Mouse (Mus musculus): Measurements from ENCODE around the gene Trim30c.
"Not testable (repeated sequence)": the region's sequence is repeated elsewhere in the genome, so short reads cannot be mapped to it uniquely, and the experiment has no call there.

Gene Trim30c

GRCm38 (mm10) chr7:104400698-104401097, at the start of gene Trim30c:
Gene Trim30c (minus strand): TSS chr7:104400837.
- DNase-seq = no peak

DNA sequence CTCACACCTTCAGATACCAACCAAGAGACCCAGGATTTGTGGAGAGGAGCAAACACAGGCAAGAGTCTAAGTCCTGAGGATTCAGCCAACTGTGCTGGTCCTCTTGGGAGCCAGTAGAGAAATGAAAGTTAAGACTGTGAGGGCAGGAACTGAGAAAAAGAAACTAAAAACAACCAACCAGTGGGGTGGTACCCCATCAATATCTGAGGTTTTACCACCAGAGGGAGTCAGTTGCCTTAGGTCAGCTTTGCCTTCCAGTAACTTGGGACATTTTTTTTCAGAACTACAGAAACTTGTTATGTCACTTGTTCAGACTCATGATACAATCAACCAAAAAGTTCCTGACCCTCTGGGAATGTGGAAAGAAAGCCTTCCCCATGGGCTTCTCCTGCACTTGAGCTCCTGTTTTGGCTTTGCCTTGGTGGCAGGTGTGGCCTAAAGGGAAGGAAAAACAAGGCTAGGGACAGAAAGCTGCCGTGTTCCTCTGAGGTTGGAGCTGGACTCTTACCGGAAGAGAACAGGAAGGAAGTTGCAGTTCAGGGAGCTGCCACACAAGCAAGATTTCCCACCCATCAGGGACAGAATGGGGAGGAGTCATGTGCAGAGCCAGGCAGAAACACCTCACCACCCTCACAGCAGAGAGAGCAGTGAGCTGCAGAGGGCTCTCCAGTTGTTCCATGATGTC, 45.5 kb upstream of the Trim30c start:
- peak; percentile 16 for DNase-seq

- no peak for DNase-seq
Measured at GRCm38 (mm10) chr7:104404460-104404950, 3.9 kb upstream of the Trim30c start.

DNA sequence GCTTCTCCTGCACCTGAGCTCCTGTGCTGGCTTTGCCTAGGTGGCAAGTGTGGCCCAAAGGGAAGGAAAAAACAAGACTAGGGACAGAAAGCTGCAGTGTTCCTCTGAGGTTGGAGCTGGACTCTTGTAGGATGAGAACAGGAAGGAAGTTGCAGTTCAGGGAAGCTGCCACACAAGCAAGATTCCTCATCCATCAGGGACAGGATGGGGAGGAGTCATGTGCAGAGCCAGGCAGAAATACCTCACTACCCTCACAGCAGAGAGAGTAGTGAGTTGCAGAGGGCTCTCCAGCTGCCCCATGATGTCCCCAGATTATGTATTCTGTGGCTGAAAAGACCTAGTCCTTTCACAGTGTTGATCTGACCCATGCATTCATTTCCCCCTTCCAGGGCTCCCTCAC, 503 bp upstream of the Trim30c start:
- DNase-seq = no peak

GRCm38 (mm10) chr7:104398492-104398891, 2.1 kb downstream of the Trim30c start:
- no peak for DNase-seq

- DNase-seq = no peak
Measured at GRCm38 (mm10) chr7:104369736-104370414, 30.8 kb downstream of the Trim30c start, which contains the start of gene Trim30b. Gene Trim30b (minus strand): TSS chr7:104369884.

DNA sequence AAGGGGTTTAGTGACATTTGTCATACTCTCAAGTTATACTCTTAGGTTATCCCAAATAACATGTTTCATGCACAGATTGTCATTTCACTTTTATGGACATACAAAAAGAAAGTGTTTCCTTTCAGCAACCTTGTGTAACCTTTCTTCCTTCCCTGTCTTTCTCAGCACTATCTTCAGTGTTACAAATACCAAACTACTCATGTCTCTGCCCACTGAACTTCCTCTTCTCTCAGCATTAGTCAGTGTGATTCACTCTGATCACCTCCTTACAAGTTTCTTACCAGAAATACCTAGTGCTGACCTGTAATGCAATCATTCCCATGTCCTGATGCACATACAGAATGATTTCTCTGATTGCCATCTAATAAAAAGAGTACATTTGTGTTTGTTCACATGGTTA, 34.3 kb downstream of the Trim30c start:
- no peak for DNase-seq

GRCm38 (mm10) chr7:104353600-104353967, 47.1 kb downstream of the Trim30c start:
- DNase-seq = no peak

DNA sequence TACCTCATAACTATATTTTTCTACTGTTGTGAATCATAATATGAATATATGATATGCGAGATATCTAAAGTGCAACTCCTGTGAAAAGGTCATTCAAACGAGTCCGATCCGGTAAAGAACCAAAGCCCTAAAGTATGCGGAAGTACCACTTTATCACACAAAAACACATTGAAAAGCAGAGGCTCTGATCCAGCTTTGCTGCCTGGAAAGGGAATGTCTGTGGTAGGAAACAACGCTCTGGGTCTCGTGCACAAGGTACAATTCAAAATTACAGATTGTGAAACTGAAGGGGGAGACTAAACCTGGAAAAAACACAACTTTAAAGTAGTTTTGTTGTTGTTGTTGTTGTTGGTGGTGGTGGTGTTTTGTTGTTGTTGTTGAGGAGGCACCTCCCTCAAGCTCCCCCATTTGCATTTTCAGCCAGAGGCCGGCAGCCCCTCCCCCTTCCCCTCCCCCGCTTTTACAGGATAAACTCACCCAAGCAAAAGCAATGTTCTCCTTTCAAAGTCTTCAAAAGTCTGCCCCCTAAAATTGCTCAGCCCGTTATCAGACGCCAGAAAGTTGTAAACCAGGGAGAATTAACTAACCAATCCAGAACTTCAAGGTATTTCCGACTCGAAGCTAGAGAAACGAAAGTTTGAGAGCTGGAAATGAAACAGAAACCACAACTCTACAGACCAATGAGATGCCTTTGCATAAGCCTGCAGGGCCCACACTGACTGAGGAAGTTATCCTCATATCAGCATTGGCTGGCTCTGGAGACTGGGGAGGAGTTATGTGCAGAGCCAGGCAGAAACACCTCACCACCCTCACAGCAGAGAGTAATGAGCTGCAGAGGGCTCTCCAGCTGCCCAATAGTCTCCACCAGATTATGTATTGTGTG, 47.7 kb downstream of the Trim30c start, which contains the start of gene Trim12c:
Gene Trim12c (minus strand): TSS at position 646 of the 883 bp plus-strand sequence.
- DNase-seq = peak; percentile 76

- not testable (repeated sequence) for DNase-seq
Measured at GRCm38 (mm10) chr7:104348043-104348442, 52.6 kb downstream of the Trim30c start.

GRCm38 (mm10) chr7:104340744-104341143, 59.9 kb downstream of the Trim30c start:
- not testable (repeated sequence) for DNase-seq

- DNase-seq = not testable (repeated sequence)
Measured at GRCm38 (mm10) chr7:104335547-104335946, 65.1 kb downstream of the Trim30c start.

Measured in kidney, postnatal 10 days (tissue).